Mouse (Mus musculus): Measurements from ENCODE around the gene Traf5.

Gene Traf5

DNA sequence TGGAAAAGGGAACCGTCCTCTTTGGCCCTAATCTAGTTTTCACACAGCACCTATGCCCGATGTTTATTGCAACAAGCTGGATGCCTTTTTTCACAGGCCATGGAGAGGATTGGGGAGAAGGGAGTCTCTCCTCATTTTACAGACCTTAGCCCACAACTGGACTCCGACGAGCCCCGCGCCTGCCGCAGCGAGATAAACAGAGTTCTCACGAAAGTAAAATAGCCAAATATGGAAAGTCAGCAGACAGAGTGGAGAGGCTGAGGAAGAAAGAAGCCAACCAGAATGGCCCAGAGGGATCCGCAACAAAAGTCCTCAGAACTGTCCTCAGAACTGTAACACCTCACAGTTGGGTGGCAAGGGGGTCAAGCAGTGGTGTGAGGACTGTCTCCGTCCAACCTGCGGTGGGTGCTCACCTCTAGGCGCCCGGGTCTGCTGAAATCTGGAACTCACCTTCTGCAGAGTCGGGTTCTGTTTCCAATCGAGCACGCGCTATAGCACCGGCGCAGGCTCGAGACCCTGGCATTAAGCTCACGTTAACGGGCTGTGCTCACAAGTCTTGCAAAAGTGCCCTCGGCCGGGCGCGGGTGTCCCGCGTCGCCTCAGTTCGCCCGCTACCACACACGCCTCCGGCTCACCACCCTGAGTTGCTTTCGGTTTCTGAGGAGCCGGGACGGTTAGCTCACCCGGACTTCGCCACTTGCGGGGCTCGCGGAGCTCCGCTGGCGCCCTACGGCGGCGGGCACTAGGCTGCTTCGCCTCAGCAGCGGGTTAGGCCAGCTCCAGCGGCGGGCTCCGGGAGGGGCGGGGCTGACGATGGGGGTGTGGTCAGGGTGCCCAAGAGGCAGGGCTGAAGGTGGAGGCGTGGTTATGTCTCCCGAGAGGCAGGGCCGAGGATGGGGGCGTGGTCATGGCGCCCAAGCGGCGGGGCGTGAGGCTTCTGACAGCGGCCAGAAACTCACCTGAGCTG lies at the start of gene Traf5:
Traf5 (minus strand) TSS at position 754 of the 967 bp plus-strand sequence.
- peak; percentile 97 for DNase-seq (ENCODE audit: low spot score)

DNA sequence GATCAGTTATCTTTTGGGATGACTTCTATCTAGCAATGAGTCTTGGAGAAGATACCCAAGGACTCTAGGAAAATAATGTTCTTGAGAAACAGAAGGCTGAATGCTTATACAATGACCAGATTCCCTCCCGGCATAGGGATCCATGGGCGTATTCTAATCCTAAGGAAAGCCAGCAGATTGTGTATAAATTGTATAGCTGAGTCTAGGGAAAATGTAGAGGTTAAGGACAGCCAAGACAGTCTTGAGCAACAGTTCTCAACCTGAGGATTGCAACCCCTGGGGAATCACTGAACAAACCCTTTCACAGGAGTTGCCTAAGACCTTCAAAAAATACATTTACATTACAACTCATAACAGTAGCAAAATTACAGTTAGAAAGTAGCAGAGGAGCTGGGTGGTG lies 48.0 kb upstream of the Traf5 start:
- no peak for DNase-seq (ENCODE audit: low spot score)

DNA sequence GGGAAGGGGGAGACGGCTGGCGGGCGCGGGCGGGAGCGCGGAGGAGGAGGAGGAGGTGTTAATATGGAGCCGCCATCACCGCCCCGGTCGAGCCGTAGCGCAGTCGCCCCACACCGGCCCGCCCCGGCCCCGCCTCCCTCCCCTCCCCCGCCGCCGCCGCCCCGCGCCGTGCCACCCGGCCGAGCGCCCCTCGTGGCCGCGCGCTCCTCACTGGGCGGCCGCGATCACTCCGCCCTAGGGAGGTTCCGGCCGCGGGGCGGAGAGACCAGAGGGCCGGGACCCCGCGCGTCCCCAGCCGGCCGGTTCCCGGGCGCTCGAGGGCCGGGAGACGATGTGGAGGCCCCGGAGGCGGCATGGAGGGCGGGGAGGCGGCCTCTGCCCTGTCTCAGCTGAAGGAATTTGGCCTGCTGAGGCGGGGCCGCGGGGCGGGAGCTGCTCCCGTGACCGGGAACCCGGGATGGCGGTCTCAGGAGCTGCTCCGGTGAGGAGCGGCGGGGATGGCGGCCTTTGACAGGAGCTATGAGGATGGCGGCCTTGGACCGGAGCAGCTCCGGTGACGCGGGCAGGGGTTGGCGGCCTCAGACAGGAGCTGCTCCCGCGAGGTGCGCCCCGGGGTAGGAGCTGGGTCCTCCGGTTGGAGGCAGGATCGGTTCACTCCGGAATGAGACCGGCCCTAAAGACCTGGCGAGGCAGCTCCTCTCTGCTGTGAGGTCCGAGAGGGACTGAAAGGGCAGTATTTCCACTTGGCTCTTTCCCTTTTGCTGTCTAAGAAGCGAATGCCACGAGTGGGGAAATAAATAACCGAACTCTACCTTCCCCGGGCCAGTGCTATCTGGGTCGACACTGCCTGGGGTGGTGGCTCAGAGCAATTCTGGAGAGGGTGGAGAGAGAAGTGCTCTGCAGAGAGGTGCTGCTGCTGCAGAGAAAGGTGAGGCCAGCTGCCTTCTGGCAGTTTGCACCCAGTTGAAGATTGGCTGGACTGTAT lies 45.9 kb upstream of the Traf5 start, which contains the start of gene Rcor3:
Rcor3 (minus strand) TSS at position 137 of the 985 bp plus-strand sequence.
- peak; percentile 75 for DNase-seq (ENCODE audit: low spot score)

DNA sequence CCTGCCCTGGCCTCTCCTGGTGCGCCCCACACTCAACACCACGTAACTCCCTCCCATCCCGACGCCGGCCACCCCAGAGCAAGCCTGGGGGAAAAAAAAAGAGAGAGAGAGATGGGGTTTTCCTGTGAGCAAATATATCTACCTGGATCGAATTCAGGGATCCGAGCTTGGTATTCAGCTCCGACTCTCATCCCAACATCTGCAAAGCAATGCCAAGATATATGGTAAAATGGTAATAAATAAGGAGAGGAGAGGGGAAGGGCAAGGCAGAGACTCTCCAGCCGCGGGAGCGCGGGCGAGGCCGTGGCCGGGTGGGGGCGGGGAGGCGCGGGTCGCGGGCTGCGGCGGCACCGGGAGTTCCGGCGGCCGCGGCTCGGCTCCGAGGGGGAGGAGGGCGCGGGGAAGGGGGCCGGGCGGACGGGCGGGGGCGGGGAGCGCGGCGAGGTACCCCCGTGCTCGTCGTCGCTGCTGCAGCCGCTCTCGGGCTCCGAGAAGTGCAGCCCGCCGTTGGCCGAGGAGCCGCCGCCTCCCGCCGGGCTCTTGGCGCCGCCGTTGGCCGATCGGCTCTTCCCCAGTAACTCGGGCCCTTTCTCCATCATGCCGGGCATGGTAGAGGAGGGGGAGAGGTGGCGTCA lies 45.0 kb upstream of the Traf5 start:
- DNase-seq (ENCODE audit: low spot score): no peak

DNA sequence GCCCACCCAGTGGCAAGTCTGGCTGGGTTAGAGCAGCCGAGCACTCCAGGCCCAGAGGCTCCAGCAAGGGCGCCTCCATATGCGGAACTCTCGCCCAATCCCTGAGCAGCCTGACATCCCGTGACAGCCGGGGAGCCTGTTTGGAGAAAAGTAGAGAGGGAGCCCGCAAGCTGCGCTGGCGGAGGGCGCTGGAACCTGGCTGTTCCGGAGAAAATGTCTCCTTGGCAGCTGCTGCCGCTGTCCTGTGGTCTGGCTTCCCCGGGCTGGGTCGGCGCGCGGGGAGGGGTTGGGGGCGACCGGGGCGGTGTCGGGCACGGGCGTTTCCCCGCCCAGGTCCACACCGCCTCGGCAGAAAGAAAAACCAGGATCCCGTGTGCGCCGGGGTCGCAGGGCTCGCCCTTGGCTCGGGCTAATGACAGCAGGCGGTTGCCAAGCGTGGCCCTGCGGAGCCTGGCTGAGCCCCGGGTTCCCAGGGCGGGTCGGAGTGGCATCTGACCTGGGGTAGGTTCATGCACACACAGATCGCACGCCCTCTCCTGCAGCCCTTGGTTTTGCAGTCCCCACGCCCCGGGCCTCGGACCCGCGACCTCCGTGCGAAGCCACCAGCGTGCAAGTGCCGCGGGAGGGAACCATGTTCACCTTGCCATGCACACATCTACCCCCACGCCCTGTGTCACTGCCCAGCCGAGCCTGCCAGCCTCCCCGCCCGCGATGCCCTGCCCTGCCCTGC lies 44.4 kb upstream of the Traf5 start:
- peak; percentile 56 for DNase-seq (ENCODE audit: low spot score)

DNA sequence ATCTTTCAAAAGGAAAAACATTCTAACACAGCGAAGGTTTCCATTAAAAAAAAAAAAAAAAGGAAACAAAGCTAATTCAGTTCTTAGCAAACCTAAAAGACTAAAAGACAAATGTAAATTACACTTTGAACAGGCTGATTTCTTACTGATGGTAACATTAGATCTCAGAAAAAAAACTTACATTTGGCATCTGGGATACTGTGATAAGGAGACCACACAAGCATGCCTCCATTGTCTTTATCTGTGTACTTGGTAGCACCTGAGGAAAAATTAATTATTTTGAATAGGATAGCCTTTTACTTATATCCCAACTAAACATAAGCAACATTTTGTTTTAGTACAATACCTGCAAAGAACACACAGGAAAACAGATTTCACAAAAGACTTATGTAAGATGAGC lies 37.8 kb upstream of the Traf5 start:
- DNase-seq (ENCODE audit: low spot score): no peak

DNA sequence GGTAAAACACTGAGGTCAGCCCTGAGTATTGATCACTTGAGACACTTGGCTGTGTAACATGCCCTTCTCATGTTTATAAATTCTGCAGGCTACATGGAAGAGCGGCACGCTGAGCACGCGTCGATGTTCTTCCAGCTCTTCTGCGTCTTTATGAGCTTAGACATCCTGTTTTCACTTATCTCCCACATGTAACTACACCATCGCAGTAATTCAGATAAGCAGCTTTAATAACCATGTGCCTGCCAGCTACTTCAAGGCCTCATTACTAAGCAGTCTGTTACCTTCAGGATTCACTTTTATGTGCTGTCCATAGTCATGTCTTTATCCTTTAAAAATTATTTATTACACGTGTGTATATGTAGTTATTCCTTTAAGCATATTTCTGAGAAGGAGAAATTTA lies 36.0 kb upstream of the Traf5 start:
- no peak for DNase-seq (ENCODE audit: low spot score)

DNA sequence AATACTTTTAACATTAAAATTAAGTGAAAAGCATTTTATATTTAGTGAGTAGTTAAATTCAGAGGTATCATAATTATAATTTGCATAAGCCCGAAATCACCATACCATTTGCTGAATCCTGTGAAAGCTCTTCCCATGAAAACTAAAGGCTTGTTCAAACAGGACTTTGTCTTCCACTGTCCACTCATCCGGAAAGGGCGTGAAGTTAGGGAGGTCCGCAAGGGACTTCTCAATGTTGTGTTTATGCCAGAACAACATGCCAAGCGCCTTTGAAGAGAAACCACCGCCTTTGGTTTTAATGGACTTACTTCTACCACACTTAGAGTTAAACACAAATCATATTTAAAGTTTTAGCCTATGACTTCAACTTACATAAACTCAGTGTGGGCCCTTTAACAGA lies 33.4 kb upstream of the Traf5 start:
- DNase-seq (ENCODE audit: low spot score): no peak

DNA sequence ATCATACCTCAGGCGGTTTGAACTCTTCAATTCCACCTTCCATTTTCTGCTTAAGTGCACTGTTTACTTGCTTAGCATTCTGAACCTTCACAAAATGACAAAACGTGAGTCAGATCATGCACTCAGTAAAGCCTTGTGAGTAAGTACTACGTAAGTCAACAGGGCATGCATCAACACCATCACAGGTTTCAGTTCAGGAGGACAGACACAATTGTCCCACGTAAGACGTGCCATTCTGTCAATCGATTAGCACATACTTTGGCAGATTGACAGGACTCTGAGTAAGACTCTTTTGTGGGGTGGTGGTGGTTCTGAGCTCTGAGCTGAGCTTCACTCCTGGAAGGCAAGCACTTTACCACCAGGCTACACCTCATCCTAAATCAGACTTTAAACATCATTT lies 23.9 kb upstream of the Traf5 start:
- no peak for DNase-seq (ENCODE audit: low spot score)

DNA sequence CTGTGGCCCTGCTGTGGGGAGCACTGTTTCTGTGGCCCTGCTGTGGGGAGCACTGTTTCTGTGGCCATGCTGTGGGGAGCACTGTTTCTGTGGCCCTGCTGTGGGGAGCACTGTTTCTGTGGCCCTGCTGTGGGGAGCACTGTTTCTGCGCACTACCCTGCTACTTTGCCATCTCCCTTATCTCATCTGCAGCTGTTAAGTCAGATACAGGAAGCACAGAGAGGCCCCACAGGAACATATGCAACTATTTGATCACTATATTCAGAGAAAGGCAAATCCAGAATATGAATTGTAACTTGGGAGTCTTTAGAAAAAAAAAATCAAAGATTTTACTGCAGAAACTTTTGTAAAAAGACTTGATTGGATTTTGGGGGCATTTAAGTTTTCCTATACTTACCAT lies 23.0 kb upstream of the Traf5 start:
- DNase-seq (ENCODE audit: low spot score): no peak

DNA sequence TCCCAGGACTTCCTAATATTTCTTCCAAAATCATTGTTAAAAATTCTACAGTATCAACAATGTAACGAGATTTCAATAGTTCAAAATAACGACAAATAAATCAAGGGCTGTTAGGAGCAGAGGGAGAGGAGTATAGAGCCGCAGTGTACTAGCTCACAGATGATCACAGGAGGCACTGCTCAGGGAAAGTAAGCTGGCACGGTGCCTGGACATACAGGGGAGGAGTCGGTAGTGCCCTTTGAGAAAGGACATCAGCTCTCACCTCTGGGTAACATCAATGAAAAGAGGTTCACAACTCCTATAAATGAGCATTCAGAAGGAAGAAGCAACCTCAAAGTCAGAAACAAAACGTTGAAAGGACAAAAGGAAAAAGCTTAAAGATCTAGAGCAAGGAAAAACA lies 16.8 kb upstream of the Traf5 start:
- no peak for DNase-seq (ENCODE audit: low spot score)

DNA sequence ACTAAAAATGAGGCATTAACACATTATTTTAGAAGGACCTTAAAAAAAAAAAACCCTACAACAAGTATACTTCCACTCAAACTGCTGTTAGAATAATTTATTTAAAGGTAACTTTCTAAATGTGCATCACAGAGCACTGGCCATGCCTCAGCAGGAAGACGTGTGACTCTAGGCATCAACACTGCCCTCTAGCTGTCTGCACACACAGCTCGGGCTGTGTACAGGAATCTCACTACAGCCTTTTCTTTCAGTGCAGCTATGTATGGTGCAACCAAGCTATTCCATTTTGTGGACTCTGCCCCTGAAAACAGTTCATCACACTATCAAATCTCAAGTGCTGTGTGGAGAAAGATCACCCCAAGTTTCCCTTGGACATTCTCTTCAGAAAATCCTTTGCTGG lies 15.0 kb upstream of the Traf5 start:
- no peak for DNase-seq (ENCODE audit: low spot score)

DNA sequence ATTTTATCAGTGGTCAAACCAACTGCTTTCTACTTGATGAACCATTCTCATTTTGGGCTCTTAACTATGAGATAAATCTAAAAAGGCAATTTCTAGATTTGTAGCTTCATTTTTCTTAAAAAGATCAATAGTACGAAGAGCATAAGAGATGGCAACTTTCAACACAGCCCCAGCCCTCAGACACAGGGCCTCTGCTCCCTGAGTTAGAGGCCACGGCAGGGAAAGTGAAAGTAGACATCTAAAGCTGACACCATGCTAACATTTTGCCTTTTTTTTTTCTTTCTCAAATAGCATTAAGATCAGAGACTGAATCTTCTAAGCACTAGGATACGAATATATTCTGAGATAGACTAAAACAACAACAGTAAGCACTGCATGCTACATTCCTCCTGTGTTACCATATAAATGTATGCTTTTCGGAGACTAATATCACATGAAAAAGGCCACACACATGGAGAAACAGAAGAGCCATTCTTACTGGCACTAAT lies 13.6 kb upstream of the Traf5 start:
- no peak for DNase-seq (ENCODE audit: low spot score)

DNA sequence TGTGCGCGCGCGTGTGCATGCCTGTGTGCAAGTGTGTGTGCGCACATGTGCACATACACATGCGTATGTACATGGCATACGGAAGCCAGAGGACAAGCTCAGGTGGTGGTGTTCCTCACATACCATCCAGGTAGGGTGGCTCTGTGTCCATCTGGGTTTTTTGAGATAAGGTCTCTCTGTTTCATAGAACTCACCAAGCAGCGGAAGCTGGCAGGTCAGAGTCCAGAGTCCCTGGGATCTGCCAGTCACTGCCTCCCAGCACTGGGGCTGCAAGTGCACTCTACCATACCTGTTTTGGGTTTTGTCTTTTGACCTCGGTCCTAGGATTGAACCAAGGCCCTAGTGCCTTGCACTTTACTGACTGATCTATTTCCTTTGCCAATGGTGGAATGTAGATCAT lies 11.7 kb upstream of the Traf5 start:
- no peak for DNase-seq (ENCODE audit: low spot score)

DNA sequence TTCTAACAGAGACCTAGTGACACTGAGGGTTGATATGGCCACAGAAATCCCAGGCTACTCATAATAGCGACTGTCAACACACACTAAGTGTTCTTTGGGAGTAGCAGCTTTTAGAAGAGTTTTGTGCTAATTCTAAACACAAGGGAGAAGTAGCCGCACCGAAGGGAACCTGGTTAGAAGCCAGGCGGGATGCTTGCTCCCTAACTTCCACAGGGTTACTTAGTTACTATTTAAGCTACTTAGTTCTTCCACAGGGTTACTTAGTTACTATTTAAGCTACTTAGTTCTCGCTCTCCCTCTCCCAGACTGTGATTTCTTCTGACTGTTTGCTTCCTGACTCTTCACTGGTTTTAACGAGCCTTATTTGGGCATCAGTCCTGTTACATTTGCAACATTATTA lies 10.8 kb upstream of the Traf5 start:
- DNase-seq (ENCODE audit: low spot score): no peak

DNA sequence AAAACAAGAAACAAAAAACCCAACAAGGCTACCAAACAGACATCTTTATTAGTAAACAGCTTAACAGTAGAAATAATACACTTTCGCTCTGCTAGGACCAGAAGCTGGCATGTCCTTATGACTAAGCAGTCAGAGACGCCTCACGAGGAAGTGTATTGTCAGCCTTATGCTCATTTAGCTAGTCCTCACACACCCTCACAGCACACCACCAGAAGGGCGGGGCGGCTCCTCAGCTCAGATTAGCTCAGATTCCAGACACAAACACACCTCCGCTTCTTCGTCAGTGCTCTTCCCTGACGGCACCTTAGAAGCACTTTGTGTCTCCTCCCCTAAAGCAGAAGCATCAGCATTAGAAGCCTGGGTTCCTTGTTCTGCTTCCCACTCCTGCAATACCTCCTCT lies 9.0 kb upstream of the Traf5 start:
- no peak for DNase-seq (ENCODE audit: low spot score)

DNA sequence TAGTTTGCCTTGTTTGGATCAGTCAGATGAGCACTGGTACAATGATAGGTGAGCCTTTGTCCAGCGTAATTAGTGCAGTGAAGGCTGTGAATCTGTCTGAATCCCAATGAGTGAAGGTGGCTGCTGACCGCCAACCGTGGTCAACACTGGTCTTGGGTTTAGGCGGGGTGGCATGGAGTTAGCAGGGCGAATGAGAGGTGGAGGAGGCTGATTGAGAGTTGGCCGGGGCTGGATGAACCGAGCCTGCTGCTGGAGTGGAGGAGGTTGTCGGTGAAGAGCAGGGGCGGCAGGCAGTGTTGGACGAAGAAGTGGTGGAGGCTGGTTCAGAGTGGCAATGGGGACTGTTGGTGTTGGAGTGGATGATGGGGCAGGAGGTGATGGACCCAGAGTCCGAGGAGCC lies 8.4 kb upstream of the Traf5 start:
- DNase-seq (ENCODE audit: low spot score): no peak

DNA sequence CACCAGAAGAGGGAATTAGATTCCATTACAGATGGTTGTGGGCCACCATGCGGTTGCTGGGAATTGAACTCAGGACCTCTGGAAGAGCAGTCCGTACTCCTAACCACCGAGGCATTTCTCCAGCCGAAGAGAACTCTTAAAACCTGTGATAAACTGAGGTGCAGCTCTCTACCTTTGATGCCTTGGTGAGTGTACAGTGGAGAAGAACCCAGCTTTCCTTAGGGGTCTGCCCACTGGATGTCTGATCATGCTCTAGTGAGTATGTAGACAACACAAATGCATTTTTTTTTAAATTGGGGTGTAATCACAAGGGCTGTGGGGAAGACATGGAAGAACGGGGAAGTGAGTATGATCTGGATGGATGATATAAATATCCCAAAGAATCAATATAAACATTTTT lies 3.3 kb upstream of the Traf5 start:
- DNase-seq (ENCODE audit: low spot score): no peak

DNA sequence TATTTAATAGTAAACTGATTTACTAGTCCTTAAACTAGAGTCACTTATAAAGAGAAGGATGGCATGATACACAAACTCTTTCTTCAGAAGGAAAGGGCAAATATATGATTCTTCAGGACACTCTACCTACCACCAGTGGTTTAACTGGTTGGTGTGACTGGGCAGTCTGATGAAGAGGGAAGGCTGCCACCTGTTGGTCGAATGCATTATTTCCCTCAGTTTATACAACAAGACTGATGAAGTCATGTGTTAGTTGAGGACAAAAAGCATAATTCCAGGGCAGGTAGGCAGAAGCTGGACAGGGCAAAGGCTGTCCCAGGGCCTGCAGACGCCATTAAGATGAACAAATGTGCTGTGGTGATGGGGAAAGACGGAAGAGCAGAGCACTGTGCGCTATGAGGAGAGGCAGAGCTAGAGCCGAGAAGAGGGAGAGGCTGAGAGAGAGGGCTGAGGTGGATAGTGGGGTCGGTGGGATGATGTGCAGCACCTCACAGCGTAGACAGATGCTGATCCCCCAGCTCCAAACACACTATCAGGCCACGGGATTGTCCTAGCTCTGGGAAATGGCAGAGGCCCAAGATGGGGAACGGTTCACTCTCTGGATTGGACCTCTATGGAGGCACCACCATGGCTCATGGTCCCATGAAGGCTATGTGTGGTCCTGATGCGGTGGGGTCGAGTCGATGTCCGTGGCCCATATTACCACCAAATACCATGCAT lies 2.3 kb upstream of the Traf5 start:
- DNase-seq (ENCODE audit: low spot score): peak; percentile 46

DNA sequence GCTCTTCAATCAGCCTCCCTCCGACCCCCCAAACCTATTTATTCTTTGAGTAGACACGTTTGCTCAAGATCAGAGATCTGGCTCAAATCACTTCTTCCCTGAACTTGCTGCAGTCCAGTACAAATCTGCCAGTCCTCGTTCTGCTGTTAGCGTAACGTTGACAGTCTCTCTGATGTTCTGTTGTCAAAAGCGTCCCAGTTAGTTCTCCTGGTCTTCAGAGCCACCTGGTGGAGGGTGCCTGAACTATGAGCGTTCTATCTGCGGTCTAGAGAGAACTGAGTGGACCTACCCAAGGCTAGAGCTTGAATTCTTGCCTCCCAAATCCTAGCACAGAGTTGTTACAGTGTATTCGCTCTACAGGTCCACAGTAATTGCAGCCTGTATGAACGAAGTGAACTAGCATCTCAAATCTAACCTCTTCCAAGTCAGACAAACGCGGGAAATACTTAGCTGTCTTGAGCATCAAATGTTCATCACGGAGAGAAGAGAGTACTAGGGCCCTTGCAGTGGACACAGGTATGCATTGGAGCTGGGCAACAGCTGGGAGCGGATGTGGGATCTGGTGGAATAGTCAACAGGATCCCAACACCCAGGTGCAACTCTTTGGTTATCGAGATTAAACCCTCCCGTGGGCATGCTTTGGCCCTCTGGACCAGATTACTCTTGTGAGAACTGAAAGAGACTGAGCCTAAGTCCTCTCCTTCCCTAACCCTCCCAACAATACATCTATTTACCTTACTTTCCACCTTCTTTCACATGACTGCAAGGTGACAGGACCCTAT lies 711 bp upstream of the Traf5 start:
- DNase-seq (ENCODE audit: low spot score): peak; percentile 76
